14 mouse cellular contexts compared by ENCODE assay signal in genomic region chr3:29890764-29891163, GRCm38 (mm10).
DNase-seq lines count a peak whose midpoint lies in the region; ATAC-seq lines count a peak whose summit lies in the region.
"Had no signal": no experiment of that assay in that cellular context is flagged by ENCODE, and none has a peak within 500 bp of the region (broad histone marks: within the 10 kb centered on the region; RNA-seq: fewer than 3 reads in every experiment).

No protein-coding gene starts in this region.

- H3K9me3 ChIP-seq in midbrain, embryonic 14.5 days (ENCODE audit: control insufficient read depth, low read length): no peaks in the 10 kb centered on the region
- H3K9me3 ChIP-seq in midbrain, embryonic 10.5 days (replicated peaks): no peaks in the 10 kb centered on the region
- H3K9me3 ChIP-seq: hindbrain, embryonic 15.5 days; liver, embryonic 13.5 days had no signal

- no peaks in the 10 kb centered on the region for H3K36me3 ChIP-seq in midbrain, embryonic 14.5 days (ENCODE audit: control insufficient read depth, insufficient read depth, low read length)
- H3K36me3 ChIP-seq in midbrain, embryonic 10.5 days: no peaks in the 10 kb centered on the region
- H3K36me3 ChIP-seq: hindbrain, embryonic 15.5 days; liver, embryonic 13.5 days had no signal

- H3K4me2 ChIP-seq in midbrain, embryonic 14.5 days (ENCODE audit: low read length): no peak overlapping the region
- H3K4me2 ChIP-seq: hindbrain, embryonic 15.5 days; liver, embryonic 13.5 days had no signal

- DNase-seq in kidney, adult 9 months: peak; percentile 10
- no peak for DNase-seq in kidney, postnatal 25 days
- peak; percentile 22 for DNase-seq in midbrain, embryonic 14.5 days
- DNase-seq in midbrain, embryonic 10.5 days (ENCODE audit: low spot score): no peak
- peak; percentile 17 for DNase-seq in embryo, embryonic 11 days
- DNase-seq in adrenal gland, adult (ENCODE audit: inconsistent age in 2 of 2, low spot score in 1 of 2): no peak
- DNase-seq: adrenal gland, adult 8-10 months; cerebellum, postnatal 10 days; gastrocnemius, postnatal 36 days; liver, embryonic 13.5 days; right cerebral cortex, postnatal 14 days; thymus, adult 18-20 months had no signal

- ATAC-seq in midbrain, embryonic 14.5 days (ENCODE audit: low FRiP score, low TSS enrichment): no peak
- ATAC-seq in monocyte, adult 5-6 weeks (replicated peaks; ENCODE audit: insufficient number of reproducible peaks, low FRiP score, low TSS enrichment, poor library complexity, severe bottlenecking): no peak

- no peaks in the 10 kb centered on the region for H3K4me1 ChIP-seq in midbrain, embryonic 14.5 days (ENCODE audit: control insufficient read depth, insufficient read depth, low read length)
- H3K4me1 ChIP-seq in midbrain, embryonic 10.5 days: peaks cover 5% of the 10 kb centered on the region; the same call in 1 of the 2 replicates
- H3K4me1 ChIP-seq: hindbrain, embryonic 15.5 days; liver, embryonic 13.5 days had no signal

- no peak overlapping the region for H3K9ac ChIP-seq in midbrain, embryonic 14.5 days (replicated peaks; ENCODE audit: low read length)
- H3K9ac ChIP-seq: hindbrain, embryonic 15.5 days; liver, embryonic 13.5 days had no signal

- H3K4me3 ChIP-seq in midbrain, embryonic 14.5 days (replicated peaks; ENCODE audit: low read depth, low read length): no peak overlapping the region
- H3K4me3 ChIP-seq in midbrain, embryonic 10.5 days: no peak overlapping the region
- H3K4me3 ChIP-seq: hindbrain, embryonic 15.5 days; liver, embryonic 13.5 days had no signal

- no peak overlapping the region for H3K27ac ChIP-seq in midbrain, embryonic 14.5 days (replicated peaks; ENCODE audit: low read depth, low read length)
- H3K27ac ChIP-seq in midbrain, embryonic 10.5 days (replicated peaks): no peak overlapping the region
- H3K27ac ChIP-seq: hindbrain, embryonic 15.5 days; liver, embryonic 13.5 days had no signal

- no peaks in the 10 kb centered on the region for H3K27me3 ChIP-seq in midbrain, embryonic 14.5 days (ENCODE audit: control insufficient read depth, insufficient read depth, low read length)
- H3K27me3 ChIP-seq in midbrain, embryonic 10.5 days (ENCODE audit: low read depth, poor library complexity, severe bottlenecking): no peaks in the 10 kb centered on the region
- H3K27me3 ChIP-seq: hindbrain, embryonic 15.5 days; liver, embryonic 13.5 days had no signal

- 87% methylated on average over 4 of the region's 4 CpGs for WGBS in midbrain, embryonic 14.5 days
- WGBS in midbrain, embryonic 10.5 days: 82% methylated on average over 4 of the region's 4 CpGs

Comparison
In these comparisons a context has a peak if more than half of its experiments do, and no peak if none do; other contexts are left out.
1. DNase-seq: peak in kidney, adult 9 months (single experiment), midbrain, embryonic 14.5 days (single experiment) and embryo, embryonic 11 days (single experiment); none in kidney, postnatal 25 days (0 of 2), midbrain, embryonic 10.5 days (single experiment) and adrenal gland, adult (0 of 2).